Mouse (Mus musculus): ENCODE results near the gene Fbxl17.

DNA sequence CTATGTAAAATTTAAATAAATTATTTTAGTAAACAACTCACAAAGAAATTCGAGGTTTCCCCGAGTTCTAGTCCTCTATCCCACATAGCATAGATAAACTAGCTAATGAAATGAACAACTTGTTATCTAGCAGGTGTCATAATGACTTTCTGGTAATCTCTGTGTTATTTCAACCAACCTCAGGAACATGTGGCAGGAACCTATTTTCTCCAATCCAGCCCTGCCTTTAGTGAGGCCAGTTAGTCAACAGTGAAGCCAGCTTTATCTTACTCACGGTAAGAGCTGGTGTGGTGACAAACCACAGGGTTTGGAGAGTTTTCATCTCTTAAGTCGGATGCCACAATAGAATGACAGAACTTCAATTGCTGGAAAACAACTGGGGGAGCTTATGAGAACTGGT lies 215.7 kb downstream of the Fbxl17 start:
- TF ChIP-seq CTCF (IDR thresholded peaks at IDR 0.05; ENCODE audit: control insufficient read depth, insufficient read depth, insufficient replicate concordance, low read depth, low read length): no peak
- TF ChIP-seq POLR2A (IDR thresholded peaks at IDR 0.05; ENCODE audit: control insufficient read depth, low read depth, low read length): no peak
